11 mouse cellular contexts compared by ENCODE assay signal in the genomic region with DNA sequence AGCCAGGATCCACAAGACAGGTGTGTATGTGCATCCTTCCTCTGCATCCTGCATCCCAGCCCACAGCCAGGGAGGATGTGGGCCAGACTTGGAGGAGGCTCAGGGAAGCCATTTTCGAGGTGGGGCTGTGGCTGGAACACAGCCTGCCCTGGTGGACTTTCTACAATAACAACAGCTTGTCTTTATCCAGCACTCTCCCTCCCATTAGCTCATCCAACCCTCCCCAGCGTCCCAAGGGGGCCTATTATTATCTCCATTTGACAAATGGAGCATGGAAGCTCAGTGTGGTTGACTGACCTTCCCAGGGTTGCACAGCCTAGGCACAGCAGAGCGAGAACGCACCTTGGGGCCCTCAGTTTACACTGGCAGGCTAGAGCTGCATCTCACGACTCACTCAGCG. TPM values are rescaled to one million over a fixed set of nuclear protein-coding genes. Genes with fewer than 3 reads are reported as not detected.
A peak's percentile ranks its signal among the peaks of the same experiment; 100 is the strongest.
DNase-seq lines count a peak whose midpoint lies in the region; ATAC-seq and TF ChIP-seq lines count a peak whose summit lies in the region.
"Had no signal": no experiment of that assay in that cellular context is flagged by ENCODE, and none has a peak within 500 bp of the region (broad histone marks: within the 10 kb centered on the region; RNA-seq: fewer than 3 reads in every experiment).

No protein-coding gene starts in this region.

- DNase-seq in hindbrain, embryonic 10.5 days (ENCODE audit: low spot score): no peak
- DNase-seq in hindbrain, embryonic 11.5 days (ENCODE audit: low spot score): no peak
- DNase-seq in embryonic facial prominence, embryonic 10.5 days (ENCODE audit: low spot score): no peak
- peak; percentile 25 for DNase-seq in hindbrain, postnatal 0 days (ENCODE audit: low spot score)
- no peak for DNase-seq in thymus, adult 18-20 months
- DNase-seq in left cerebral cortex, adult 9 months (ENCODE audit: low spot score in 2 of 2): no peak
- DNase-seq in right cerebral cortex, postnatal 4 days: no peak
- DNase-seq: lung, adult 2 months had no signal

- no peak overlapping the region for H3K9ac ChIP-seq in hindbrain, embryonic 11.5 days (ENCODE audit: low read depth, low read length)
- H3K9ac ChIP-seq in hindbrain, postnatal 0 days (replicated peaks; ENCODE audit: low read length): no peak overlapping the region

- peaks cover 58% of the 10 kb centered on the region for H3K4me1 ChIP-seq in hindbrain, embryonic 10.5 days (replicated peaks)
- peaks cover 5% of the 10 kb centered on the region for H3K4me1 ChIP-seq in hindbrain, embryonic 11.5 days (replicated peaks; ENCODE audit: control insufficient read depth, insufficient read depth, low read length)
- peaks cover 49% of the 10 kb centered on the region for H3K4me1 ChIP-seq in embryonic facial prominence, embryonic 10.5 days
- H3K4me1 ChIP-seq in hindbrain, postnatal 0 days (ENCODE audit: insufficient read depth, low read length): peaks cover 5% of the 10 kb centered on the region; the same call in 1 of the 2 replicates

- no peak for TF ChIP-seq CTCF in C2C12 (IDR thresholded peaks at IDR 0.05; ENCODE audit: control insufficient read depth, insufficient read depth, insufficient read length)
- no peak for TF ChIP-seq CTCF in hindbrain, postnatal 0 days (IDR thresholded peaks at IDR 0.05; ENCODE audit: low read depth)

- peak overlapping the region; percentile 69 for H3K27ac ChIP-seq in hindbrain, embryonic 10.5 days
- no peak overlapping the region for H3K27ac ChIP-seq in hindbrain, embryonic 11.5 days (ENCODE audit: low read depth, low read length)
- peak overlapping the region; percentile 35; the same call in 1 of the 2 replicates for H3K27ac ChIP-seq in embryonic facial prominence, embryonic 10.5 days (replicated peaks)
- H3K27ac ChIP-seq in hindbrain, postnatal 0 days: no peak overlapping the region
- H3K27ac ChIP-seq: layer of hippocampus, adult 2 months had no signal

- no peaks in the 10 kb centered on the region for H3K9me3 ChIP-seq in hindbrain, embryonic 10.5 days
- no peaks in the 10 kb centered on the region for H3K9me3 ChIP-seq in hindbrain, embryonic 11.5 days (ENCODE audit: control insufficient read depth, low read length)
- H3K9me3 ChIP-seq in embryonic facial prominence, embryonic 10.5 days: no peaks in the 10 kb centered on the region
- H3K9me3 ChIP-seq in hindbrain, postnatal 0 days (ENCODE audit: low read length): no peaks in the 10 kb centered on the region

- no peaks in the 10 kb centered on the region for H3K27me3 ChIP-seq in hindbrain, embryonic 10.5 days (ENCODE audit: insufficient read depth, poor library complexity, severe bottlenecking)
- no peaks in the 10 kb centered on the region for H3K27me3 ChIP-seq in hindbrain, embryonic 11.5 days (ENCODE audit: control insufficient read depth, insufficient read depth, low read length)
- no peaks in the 10 kb centered on the region for H3K27me3 ChIP-seq in C2C12 (ENCODE audit: control insufficient read depth, insufficient read depth, insufficient read length)
- H3K27me3 ChIP-seq in embryonic facial prominence, embryonic 10.5 days (replicated peaks; ENCODE audit: low read depth, poor library complexity, severe bottlenecking): peaks cover 3% of the 10 kb centered on the region; the same call in 1 of the 2 replicates
- H3K27me3 ChIP-seq in hindbrain, postnatal 0 days (ENCODE audit: insufficient read depth, low read length): no peaks in the 10 kb centered on the region

- no peak for ATAC-seq in hindbrain, embryonic 11.5 days (ENCODE audit: low FRiP score)
- ATAC-seq in hindbrain, postnatal 0 days: no peak

- peaks cover 9% of the 10 kb centered on the region for H3K79me2 ChIP-seq in C2C12 (ENCODE audit: control insufficient read depth, insufficient read depth)

- WGBS in hindbrain, embryonic 10.5 days: 12% methylated on average over 6 of the region's 6 CpGs
- WGBS in hindbrain, embryonic 11.5 days: 19% methylated on average over 6 of the region's 6 CpGs
- 8% methylated on average over 6 of the region's 6 CpGs for WGBS in embryonic facial prominence, embryonic 10.5 days
- 14% methylated on average over 6 of the region's 6 CpGs for WGBS in hindbrain, postnatal 0 days

- H3K4me3 ChIP-seq in hindbrain, embryonic 10.5 days: no peak overlapping the region
- H3K4me3 ChIP-seq in hindbrain, embryonic 11.5 days (ENCODE audit: low read depth, low read length): no peak overlapping the region
- peak overlapping the region; percentile 12 for H3K4me3 ChIP-seq in C2C12 (ENCODE audit: insufficient read depth, poor library complexity, severe bottlenecking)
- H3K4me3 ChIP-seq in embryonic facial prominence, embryonic 10.5 days: peak overlapping the region; percentile 21; the same call in 1 of the 2 replicates
- H3K4me3 ChIP-seq in hindbrain, postnatal 0 days (ENCODE audit: low read length): no peak overlapping the region
- H3K4me3 ChIP-seq: layer of hippocampus, adult 2 months had no signal

- H3K36me3 ChIP-seq in hindbrain, embryonic 10.5 days: no peaks in the 10 kb centered on the region
- H3K36me3 ChIP-seq in hindbrain, embryonic 11.5 days (ENCODE audit: control insufficient read depth, insufficient read depth, low read length): no peaks in the 10 kb centered on the region
- H3K36me3 ChIP-seq in C2C12 (ENCODE audit: control insufficient read depth, insufficient read depth): no peaks in the 10 kb centered on the region
- no peaks in the 10 kb centered on the region for H3K36me3 ChIP-seq in embryonic facial prominence, embryonic 10.5 days (replicated peaks)
- no peaks in the 10 kb centered on the region for H3K36me3 ChIP-seq in hindbrain, postnatal 0 days (ENCODE audit: insufficient read depth, low read length)

- H3ac ChIP-seq in C2C12 (ENCODE audit: control insufficient read depth, insufficient read length, low read depth): peak overlapping the region; percentile 50

- no peak overlapping the region for H3K4me2 ChIP-seq in hindbrain, embryonic 11.5 days (replicated peaks; ENCODE audit: low read depth, low read length)
- no peak overlapping the region for H3K4me2 ChIP-seq in hindbrain, postnatal 0 days (ENCODE audit: low read depth, low read length)

- no peaks in the 10 kb centered on the region for H3K79me3 ChIP-seq in C2C12 (ENCODE audit: low read depth)

TF ChIP-seq in C2C12, 6 proteins besides CTCF, POLR2A, EP300 and RAD21:
- TF ChIP-seq MYOG (IDR thresholded peaks at IDR 0.05; ENCODE audit: control insufficient read depth, extremely low read depth, insufficient read length) (no peak), MYOD1 (IDR thresholded peaks at IDR 0.05; ENCODE audit: control insufficient read depth, insufficient read length, low read depth) (peak; percentile 27)

RNA-seq across cellular contexts. Expression of a gene that starts 0.5 kb away (rescaled TPM):
- polyA plus RNA-seq in hindbrain, embryonic 10.5 days (2016; fragmentation: Nextera tagmentation; extraction: Ambion mirVana): 3.0 and 3.7 TPM in 2 replicates
- 3.2 and 3.6 TPM in 2 replicates for polyA plus RNA-seq in hindbrain, embryonic 11.5 days (2014; fragmentation: Nextera tagmentation; extraction: Ambion mirVana)
- polyA plus RNA-seq in C2C12 (2012; fragmentation: generic; extraction: Trizol): 30.1 TPM
- 3.3 and 3.5 TPM in 2 replicates for polyA plus RNA-seq in embryonic facial prominence, embryonic 10.5 days (2016; fragmentation: Nextera tagmentation; extraction: Ambion mirVana)
- total RNA-seq in hindbrain, postnatal 0 days (2014; rRNA removed): 23.1 and 29.0 TPM in 2 replicates
- 4.9 and 5.3 TPM in 2 replicates for polyA plus RNA-seq in hindbrain, postnatal 0 days (2015; fragmentation: Nextera tagmentation; extraction: Ambion mirVana)

RNA-seq across cellular contexts. Expression of a gene that starts 26.7 kb away (rescaled TPM):
- 0.37 and 0.63 TPM in 2 replicates for polyA plus RNA-seq in hindbrain, embryonic 10.5 days (2016; fragmentation: Nextera tagmentation; extraction: Ambion mirVana)
- 0.56 and 0.99 TPM in 2 replicates for polyA plus RNA-seq in hindbrain, embryonic 11.5 days (2014; fragmentation: Nextera tagmentation; extraction: Ambion mirVana)
- 15.0 TPM for polyA plus RNA-seq in C2C12 (2012; fragmentation: generic; extraction: Trizol)
- polyA plus RNA-seq in embryonic facial prominence, embryonic 10.5 days (2016; fragmentation: Nextera tagmentation; extraction: Ambion mirVana): 0.48 and 0.71 TPM in 2 replicates
- 1.9 and 3.3 TPM in 2 replicates for total RNA-seq in hindbrain, postnatal 0 days (2014; rRNA removed)
- 1.9 and 2.0 TPM in 2 replicates for polyA plus RNA-seq in hindbrain, postnatal 0 days (2015; fragmentation: Nextera tagmentation; extraction: Ambion mirVana)
- total RNA-seq: granulocyte monocyte progenitor cell, adult 5-6 weeks had no signal

Comparison
In these comparisons a context has a peak if more than half of its experiments do, and no peak if none do; other contexts are left out.
1. H3K27ac ChIP-seq: peak in hindbrain, embryonic 10.5 days (single experiment) and embryonic facial prominence, embryonic 10.5 days (single experiment); none in hindbrain, embryonic 11.5 days (single experiment) and hindbrain, postnatal 0 days (single experiment).
2. H3K4me3 ChIP-seq: peak in C2C12 (single experiment) and embryonic facial prominence, embryonic 10.5 days (single experiment); none in hindbrain, embryonic 10.5 days (single experiment), hindbrain, embryonic 11.5 days (single experiment) and hindbrain, postnatal 0 days (single experiment).